8 mouse cellular contexts compared by ENCODE assay signal in genomic region chr11:116081081-116081480, GRCm38 (mm10). TPM values are rescaled to one million over a fixed set of nuclear protein-coding genes. Genes with fewer than 3 reads are reported as not detected.
A peak's percentile ranks its signal among the peaks of the same experiment; 100 is the strongest.
DNase-seq lines count a peak whose midpoint lies in the region; ATAC-seq and TF ChIP-seq lines count a peak whose summit lies in the region.

No protein-coding gene starts in this region.

- no peaks in the 10 kb centered on the region for H3K9me3 ChIP-seq in hindbrain, postnatal 0 days (ENCODE audit: low read length)
- no peaks in the 10 kb centered on the region for H3K9me3 ChIP-seq in hindbrain, embryonic 14.5 days (ENCODE audit: control insufficient read depth, low read length)
- H3K9me3 ChIP-seq in kidney, postnatal 0 days (replicated peaks; ENCODE audit: low read length) = no peaks in the 10 kb centered on the region

- no peak overlapping the region for H3K27ac ChIP-seq in hindbrain, postnatal 0 days
- no peak overlapping the region for H3K27ac ChIP-seq in hindbrain, embryonic 14.5 days
- H3K27ac ChIP-seq in kidney, postnatal 0 days = no peak overlapping the region

- H3K9ac ChIP-seq in hindbrain, postnatal 0 days (replicated peaks; ENCODE audit: low read length) = no peak overlapping the region
- H3K9ac ChIP-seq in hindbrain, embryonic 14.5 days = no peak overlapping the region
- H3K9ac ChIP-seq in kidney, postnatal 0 days (ENCODE audit: low read depth, low read length) = no peak overlapping the region

- no peak overlapping the region for H3K4me3 ChIP-seq in hindbrain, postnatal 0 days (ENCODE audit: low read length)
- no peak overlapping the region for H3K4me3 ChIP-seq in hindbrain, embryonic 14.5 days (replicated peaks; ENCODE audit: low read length)
- no peak overlapping the region for H3K4me3 ChIP-seq in kidney, postnatal 0 days (replicated peaks; ENCODE audit: low read depth, low read length)

- no peaks in the 10 kb centered on the region for H3K27me3 ChIP-seq in hindbrain, postnatal 0 days (ENCODE audit: insufficient read depth, low read length)
- no peaks in the 10 kb centered on the region for H3K27me3 ChIP-seq in hindbrain, embryonic 14.5 days (ENCODE audit: control insufficient read depth, insufficient read depth, low read length)
- H3K27me3 ChIP-seq in kidney, postnatal 0 days (ENCODE audit: insufficient read depth, low read length) = no peaks in the 10 kb centered on the region

- WGBS in hindbrain, postnatal 0 days = 77% methylated on average over 6 of the region's 6 CpGs
- WGBS in hindbrain, embryonic 14.5 days = 74% methylated on average over 6 of the region's 6 CpGs
- 72% methylated on average over 6 of the region's 6 CpGs for WGBS in kidney, postnatal 0 days

- peak; percentile 29; the same call in 1 of the 2 replicates for TF ChIP-seq CTCF in hindbrain, postnatal 0 days (IDR thresholded peaks at IDR 0.05; ENCODE audit: low read depth)
- peak; percentile 62 for TF ChIP-seq CTCF in kidney, postnatal 0 days (IDR thresholded peaks at IDR 0.05; ENCODE audit: low read depth)

- no peak for ATAC-seq in hindbrain, postnatal 0 days
- ATAC-seq in hindbrain, embryonic 14.5 days (ENCODE audit: low FRiP score) = no peak
- ATAC-seq in kidney, postnatal 0 days (replicated peaks; ENCODE audit: low FRiP score, low read depth) = no peak
- ATAC-seq in megakaryocyte progenitor cell, adult 5-6 weeks (replicated peaks; ENCODE audit: poor library complexity) = no peak
- ATAC-seq in erythroid progenitor cell, adult 5-6 weeks (replicated peaks; ENCODE audit: low FRiP score, poor library complexity, severe bottlenecking) = no peak

- no peak for DNase-seq in hindbrain, postnatal 0 days (ENCODE audit: low spot score)
- DNase-seq in hindbrain, embryonic 14.5 days (ENCODE audit: low spot score) = no peak
- DNase-seq in A20 (ENCODE audit: low read depth, low spot score) (peak; percentile 59), NIH3T3 (ENCODE audit: low read depth) (peak; percentile 57)
- DNase-seq in kidney, postnatal 0 days (ENCODE audit: low spot score) = no peak
- peak; percentile 54 to 79 for DNase-seq in spleen, adult 18-20 months

- H3K36me3 ChIP-seq in hindbrain, postnatal 0 days (ENCODE audit: insufficient read depth, low read length) = peaks cover 38% of the 10 kb centered on the region
- H3K36me3 ChIP-seq in hindbrain, embryonic 14.5 days (replicated peaks; ENCODE audit: control insufficient read depth, insufficient read depth) = peaks cover 50% of the 10 kb centered on the region
- H3K36me3 ChIP-seq in kidney, postnatal 0 days (ENCODE audit: insufficient read depth, low read length) = peaks cover 43% of the 10 kb centered on the region

- H3K4me1 ChIP-seq in hindbrain, postnatal 0 days (ENCODE audit: insufficient read depth, low read length) = peaks cover 9% of the 10 kb centered on the region; the same call in 1 of the 2 replicates
- H3K4me1 ChIP-seq in hindbrain, embryonic 14.5 days (replicated peaks; ENCODE audit: control insufficient read depth, insufficient read depth, low read length) = peaks cover 9% of the 10 kb centered on the region; the same call in 1 of the 2 replicates
- H3K4me1 ChIP-seq in kidney, postnatal 0 days (replicated peaks; ENCODE audit: insufficient read depth, low read length) = peaks cover 17% of the 10 kb centered on the region

- H3K4me2 ChIP-seq in hindbrain, postnatal 0 days (ENCODE audit: low read depth, low read length) = no peak overlapping the region
- H3K4me2 ChIP-seq in hindbrain, embryonic 14.5 days (replicated peaks) = no peak overlapping the region
- H3K4me2 ChIP-seq in kidney, postnatal 0 days (ENCODE audit: low read length) = no peak overlapping the region

RNA-seq across cellular contexts. Expression of gene Unc13d, which starts 3.3 kb away (rescaled TPM):
- 0.65 and 1.3 TPM in 2 replicates for total RNA-seq in hindbrain, postnatal 0 days (2014; rRNA removed)
- polyA plus RNA-seq in hindbrain, postnatal 0 days (2015; fragmentation: Nextera tagmentation; extraction: Ambion mirVana) = 0.65 and 0.96 TPM in 2 replicates
- 0.75 and 0.83 TPM in 2 replicates for polyA plus RNA-seq in hindbrain, embryonic 14.5 days (2014; fragmentation: Nextera tagmentation; extraction: Ambion mirVana)
- 0.54 and 0.75 TPM in 2 replicates for polyA plus RNA-seq in kidney, postnatal 0 days (2015; fragmentation: Nextera tagmentation; extraction: Ambion mirVana)
- 13.6 and 15.8 TPM in 2 replicates for total RNA-seq in megakaryocyte progenitor cell, adult 5-6 weeks (2015)
- 15.5 and 26.1 TPM in 2 replicates for total RNA-seq in megakaryocyte progenitor cell, adult 5-6 weeks (2017)
- total RNA-seq in erythroid progenitor cell, adult 5-6 weeks (2015; ENCODE audit: low replicate concordance) = 2.5 and 6.5 TPM in 2 replicates
- 1.9 and 2.1 TPM in 2 replicates for total RNA-seq in erythroid progenitor cell, adult 5-6 weeks (2017; ENCODE audit: low replicate concordance)

RNA-seq across cellular contexts. Expression of gene Wbp2, which starts 5.7 kb away (rescaled TPM):
- 146 and 171 TPM in 2 replicates for total RNA-seq in hindbrain, postnatal 0 days (2014; rRNA removed)
- polyA plus RNA-seq in hindbrain, postnatal 0 days (2015; fragmentation: Nextera tagmentation; extraction: Ambion mirVana) = 206 and 234 TPM in 2 replicates
- 164 and 183 TPM in 2 replicates for polyA plus RNA-seq in hindbrain, embryonic 14.5 days (2014; fragmentation: Nextera tagmentation; extraction: Ambion mirVana)
- 121 and 125 TPM in 2 replicates for polyA plus RNA-seq in kidney, postnatal 0 days (2015; fragmentation: Nextera tagmentation; extraction: Ambion mirVana)
- total RNA-seq in megakaryocyte progenitor cell, adult 5-6 weeks (2015) = 42.4 and 56.5 TPM in 2 replicates
- 15.6 and 22.8 TPM in 2 replicates for total RNA-seq in megakaryocyte progenitor cell, adult 5-6 weeks (2017)
- total RNA-seq in erythroid progenitor cell, adult 5-6 weeks (2015; ENCODE audit: low replicate concordance) = 114 and 127 TPM in 2 replicates
- total RNA-seq in erythroid progenitor cell, adult 5-6 weeks (2017; ENCODE audit: low replicate concordance) = 43.8 and 56.9 TPM in 2 replicates

RNA-seq across cellular contexts. Expression of gene Trim47, which starts 45.9 kb away (rescaled TPM):
- total RNA-seq in hindbrain, postnatal 0 days (2014; rRNA removed) = 14.2 and 17.0 TPM in 2 replicates
- 9.5 and 10.1 TPM in 2 replicates for polyA plus RNA-seq in hindbrain, postnatal 0 days (2015; fragmentation: Nextera tagmentation; extraction: Ambion mirVana)
- polyA plus RNA-seq in hindbrain, embryonic 14.5 days (2014; fragmentation: Nextera tagmentation; extraction: Ambion mirVana) = 9.4 and 10.6 TPM in 2 replicates
- 40.8 and 41.7 TPM in 2 replicates for polyA plus RNA-seq in kidney, postnatal 0 days (2015; fragmentation: Nextera tagmentation; extraction: Ambion mirVana)
- 0.59 and 1.9 TPM in 2 replicates for total RNA-seq in megakaryocyte progenitor cell, adult 5-6 weeks (2015)
- 1.0 and 1.3 TPM in 2 replicates for total RNA-seq in megakaryocyte progenitor cell, adult 5-6 weeks (2017)
- total RNA-seq in erythroid progenitor cell, adult 5-6 weeks (2015; ENCODE audit: low replicate concordance) = 2.5 TPM in 1 of 2 replicates, not detected in the other
- 0.90 TPM in 1 of 2 replicates, not detected in the other for total RNA-seq in erythroid progenitor cell, adult 5-6 weeks (2017; ENCODE audit: low replicate concordance)

RNA-seq across cellular contexts. Expression of gene Trim65, which starts 49.8 kb away (rescaled TPM):
- total RNA-seq in hindbrain, postnatal 0 days (2014; rRNA removed) = 8.2 and 9.6 TPM in 2 replicates
- polyA plus RNA-seq in hindbrain, postnatal 0 days (2015; fragmentation: Nextera tagmentation; extraction: Ambion mirVana) = 2.4 TPM in 2 replicates
- 2.7 and 2.9 TPM in 2 replicates for polyA plus RNA-seq in hindbrain, embryonic 14.5 days (2014; fragmentation: Nextera tagmentation; extraction: Ambion mirVana)
- polyA plus RNA-seq in kidney, postnatal 0 days (2015; fragmentation: Nextera tagmentation; extraction: Ambion mirVana) = 3.1 and 3.3 TPM in 2 replicates
- total RNA-seq in megakaryocyte progenitor cell, adult 5-6 weeks (2015) = 13.8 and 16.2 TPM in 2 replicates
- 6.2 and 7.7 TPM in 2 replicates for total RNA-seq in megakaryocyte progenitor cell, adult 5-6 weeks (2017)
- 4.0 and 4.6 TPM in 2 replicates for total RNA-seq in erythroid progenitor cell, adult 5-6 weeks (2015; ENCODE audit: low replicate concordance)
- total RNA-seq in erythroid progenitor cell, adult 5-6 weeks (2017; ENCODE audit: low replicate concordance) = 0.30 and 1.4 TPM in 2 replicates

RNA-seq across cellular contexts. Expression of gene Unk, which starts 51.0 kb away (rescaled TPM):
- 47.1 and 50.2 TPM in 2 replicates for total RNA-seq in hindbrain, postnatal 0 days (2014; rRNA removed)
- polyA plus RNA-seq in hindbrain, postnatal 0 days (2015; fragmentation: Nextera tagmentation; extraction: Ambion mirVana) = 22.8 and 24.5 TPM in 2 replicates
- polyA plus RNA-seq in hindbrain, embryonic 14.5 days (2014; fragmentation: Nextera tagmentation; extraction: Ambion mirVana) = 25.6 and 29.3 TPM in 2 replicates
- 21.4 and 23.3 TPM in 2 replicates for polyA plus RNA-seq in kidney, postnatal 0 days (2015; fragmentation: Nextera tagmentation; extraction: Ambion mirVana)
- 13.7 and 15.3 TPM in 2 replicates for total RNA-seq in megakaryocyte progenitor cell, adult 5-6 weeks (2015)
- total RNA-seq in megakaryocyte progenitor cell, adult 5-6 weeks (2017) = 14.2 and 18.7 TPM in 2 replicates
- 12.2 and 15.1 TPM in 2 replicates for total RNA-seq in erythroid progenitor cell, adult 5-6 weeks (2015; ENCODE audit: low replicate concordance)
- 24.3 and 29.4 TPM in 2 replicates for total RNA-seq in erythroid progenitor cell, adult 5-6 weeks (2017; ENCODE audit: low replicate concordance)

Comparison
In these comparisons a context has a peak if more than half of its experiments do, and no peak if none do; other contexts are left out.
1. DNase-seq: peak in A20 (single experiment), NIH3T3 (single experiment) and spleen, adult 18-20 months (2 of 2); none in hindbrain, postnatal 0 days (single experiment), hindbrain, embryonic 14.5 days (single experiment) and kidney, postnatal 0 days (single experiment).